Mouse (Mus musculus) heart, adult 2 months (tissue): ENCODE results near the gene Dus4l. TPM values are rescaled to one million over a fixed set of nuclear protein-coding genes. Genes with fewer than 3 reads are reported as not detected.

Experiments used
- DNase-seq, 2 experiments: peaks; one replicate each; pipeline ENCODE4 v3.0.0; 2021
- H3K27ac ChIP-seq: fragments of 200-600 bp; 2 replicates; pipeline ENCODE4 v1.8.1; 2022
- H3K27me3 ChIP-seq: fragments of 200-500 bp; 2 replicates; pipeline ENCODE4 v1.6.1; 2012; ENCODE audit warnings: mild to moderate bottlenecking, low read length, inconsistent platforms, mixed read lengths; ENCODE audit not compliant: control insufficient read depth, insufficient read depth
- H3K36me3 ChIP-seq: fragments of 200-500 bp; 2 replicates; pipeline ENCODE4 v1.6.1; 2012; ENCODE audit warnings: low read length, inconsistent platforms; ENCODE audit not compliant: control insufficient read depth, insufficient read depth
- H3K4me1 ChIP-seq: fragments of 200-500 bp; 2 replicates; pipeline ENCODE4 v1.6.1; 2011; ENCODE audit warnings: low read length; ENCODE audit not compliant: control insufficient read depth, insufficient read depth
- H3K4me3 ChIP-seq: fragments of 200-600 bp; 2 replicates; pipeline ENCODE4 v1.8.1; 2022
- H3K79me2 ChIP-seq: fragments of 200-500 bp; replicated peaks from 2 replicates; pipeline ENCODE4 v1.6.1; 2012; ENCODE audit warnings: mild to moderate bottlenecking, inconsistent platforms, low read length, moderate library complexity, mixed read lengths; ENCODE audit not compliant: control insufficient read depth, insufficient read depth
- H3K9ac ChIP-seq: fragments of 200-500 bp; 2 replicates; pipeline ENCODE4 v1.6.1; 2012; ENCODE audit warnings: low read depth, mild to moderate bottlenecking, control low read depth, inconsistent platforms, low read length, mixed read lengths
- CTCF ChIP-seq: fragments of 200-600 bp; IDR thresholded peaks from 2 replicates; pipeline ENCODE4 v1.8.1; 2022; ENCODE audit warnings: antibody characterized with exemption, mild to moderate bottlenecking, moderate library complexity
- EP300 ChIP-seq: fragments of 200-500 bp; IDR thresholded peaks from 2 replicates; pipeline ENCODE4 v1.6.1; 2011; ENCODE audit warnings: low read depth, low read length, control low read depth; ENCODE audit not compliant: insufficient read depth
- POLR2A ChIP-seq: fragments of 200-500 bp; IDR thresholded peaks from 2 replicates; pipeline ENCODE4 v1.6.1; 2011; ENCODE audit warnings: mild to moderate bottlenecking, low read depth, low read length, control low read depth; ENCODE audit not compliant: insufficient read depth
- WGBS: fragments of 180-500 bp; shearing (Covaris S2); methylation state at CpG from one replicate; pipeline ENCODE4 v1.1.7; 2018; 5-methylcytosine and 5-hydroxymethylcytosine counted together
- intact Hi-C: fragments of 180-260 bp; cut with DNase I; formaldehyde crosslinking; loops from one replicate; pipeline ENCODE4 v1.15.1; 2025
- polyA plus RNA-seq: library from polyadenylated mRNA; depleted of rRNA; stranded (reverse); fragments of >200 nt; gene quantifications from 2 replicates; pipeline ENCODE4 v1.2.3, GENCODE M21; 2012; rRNA removed
- total RNA-seq, 2 experiments: library from RNA; stranded (reverse); gene quantifications; 2 replicates each; pipeline ENCODE4 v1.2.3; 2021

Dus4l gene
- total and polyA plus RNA-seq, 3 experiments, result 3.3 to 8.8 (median 7.9) TPM

DNA sequence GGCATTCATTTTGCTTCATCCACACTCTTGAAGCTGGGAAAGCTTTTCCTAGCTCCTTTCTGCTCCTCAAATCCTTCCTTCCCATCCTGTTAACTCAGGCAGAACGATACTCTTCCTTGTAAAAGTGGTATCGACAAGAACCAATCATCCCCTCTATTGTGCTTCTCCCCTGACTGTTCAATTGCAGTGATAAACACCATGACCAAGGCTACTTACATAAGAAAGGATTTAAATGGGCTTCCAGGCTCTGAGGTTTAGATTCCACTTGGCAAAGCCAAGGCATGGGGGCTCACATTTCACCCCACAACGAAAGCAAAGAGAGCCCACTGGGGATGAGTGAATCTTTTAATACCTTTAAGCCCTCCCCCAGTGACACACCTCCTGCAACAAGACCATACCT, 46.5 kb downstream of the Dus4l start:
- WGBS, result 49% methylated on average over 3 of the region's 3 CpGs
- Histone ChIP-seq H3K36me3 (no peaks in the 10 kb centered on the region), H3K27ac (no peak overlapping the region), H3K27me3 (no peaks in the 10 kb centered on the region), H3K79me2 (no peaks in the 10 kb centered on the region), H3K4me1 (no peaks in the 10 kb centered on the region), H3K4me3 (no peak overlapping the region), H3K9ac (no peak overlapping the region)
- no peak for DNase-seq
- no peak for TF ChIP-seq EP300
- no peak for TF ChIP-seq CTCF
- TF ChIP-seq POLR2A, result no peak
- intact Hi-C loops, result no loop called here

GRCm38 (mm10) chr12:31604894-31605293, 49.7 kb downstream of the Dus4l start:
- TF ChIP-seq EP300, result no peak
- TF ChIP-seq CTCF, result no peak
- no peak for TF ChIP-seq POLR2A
- Histone ChIP-seq H3K27me3 (no peaks in the 10 kb centered on the region), H3K9ac (no peak overlapping the region), H3K36me3 (no peaks in the 10 kb centered on the region), H3K4me3 (no peak overlapping the region), H3K27ac (no peak overlapping the region), H3K4me1 (no peaks in the 10 kb centered on the region), H3K79me2 (no peaks in the 10 kb centered on the region)
- WGBS, result 87% methylated on average over 3 of the region's 3 CpGs
- DNase-seq, result no peak
- intact Hi-C loops, result no loop called here

- no peak overlapping the region for H3K9ac ChIP-seq
- WGBS, result 47% methylated on average over 6 of the region's 6 CpGs
- no peaks in the 10 kb centered on the region for H3K4me1 ChIP-seq
- intact Hi-C loops, result no loop called here
- TF ChIP-seq EP300, result no peak
- no peak for TF ChIP-seq POLR2A
- no peak for TF ChIP-seq CTCF
- no peaks in the 10 kb centered on the region for H3K79me2 ChIP-seq
- H3K27me3 ChIP-seq, result no peaks in the 10 kb centered on the region
- H3K36me3 ChIP-seq, result no peaks in the 10 kb centered on the region
- no peak overlapping the region for H3K27ac ChIP-seq
- no peak overlapping the region for H3K4me3 ChIP-seq
- DNase-seq, result no peak
Observed at GRCm38 (mm10) chr12:31603586-31603985, 51.0 kb downstream of the Dus4l start.

- TF ChIP-seq EP300 (no peak), CTCF (no peak), POLR2A (no peak)
- Histone ChIP-seq H3K4me1 (no peaks in the 10 kb centered on the region; the same call in 1 of the 2 replicates), H3K9ac (no peak overlapping the region), H3K4me3 (no peak overlapping the region), H3K27me3 (no peaks in the 10 kb centered on the region), H3K27ac (no peak overlapping the region), H3K36me3 (no peaks in the 10 kb centered on the region; the same call in 1 of the 2 replicates), H3K79me2 (no peaks in the 10 kb centered on the region)
- intact Hi-C loops, result no loop called here
- no peak for DNase-seq
- 95% methylated on average over 3 of the region's 3 CpGs for WGBS
Observed at GRCm38 (mm10) chr12:31594296-31594695, 60.3 kb downstream of the Dus4l start.

DNA sequence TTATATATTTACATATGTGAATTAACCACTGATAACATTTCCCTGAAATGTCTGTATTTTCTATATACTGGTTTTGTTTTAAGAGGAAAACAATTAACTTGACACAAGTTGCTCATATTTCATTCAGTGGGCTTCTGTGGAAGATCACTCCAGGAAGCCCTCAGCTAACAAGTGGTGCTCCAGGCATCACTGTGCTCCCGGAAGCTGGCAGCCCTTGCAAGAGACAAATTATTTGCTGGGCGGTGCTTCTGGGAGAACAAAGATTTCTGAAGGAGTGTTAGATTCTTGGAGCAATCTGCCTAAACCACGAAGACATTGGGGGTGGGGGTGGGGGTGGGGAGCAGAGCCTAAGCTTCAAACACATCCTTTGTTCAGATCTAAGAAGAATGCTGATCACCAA, 62.6 kb downstream of the Dus4l start:
- intact Hi-C loops, result no loop called here
- no peak for TF ChIP-seq POLR2A
- TF ChIP-seq EP300, result no peak
- no peak for TF ChIP-seq CTCF
- DNase-seq, result no peak
- Histone ChIP-seq H3K36me3 (no peaks in the 10 kb centered on the region; the same call in 1 of the 2 replicates), H3K27ac (no peak overlapping the region), H3K4me3 (no peak overlapping the region), H3K9ac (no peak overlapping the region), H3K27me3 (no peaks in the 10 kb centered on the region), H3K79me2 (no peaks in the 10 kb centered on the region), H3K4me1 (no peaks in the 10 kb centered on the region; the same call in 1 of the 2 replicates)
- 40% methylated on average over 3 of the region's 3 CpGs for WGBS

Other genes with a start within 250 kb of the Dus4l start
- 10 to 100 TPM; 11.1 TPM for gene Cbll1, start 155.2 kb downstream of the Dus4l start, total RNA-seq
- 4.6 and 7.0 TPM in 2 replicates for gene Cbll1, start 155.2 kb downstream of the Dus4l start, polyA plus RNA-seq
- under 1 TPM; 0.18 to 0.52 TPM for gene Slc26a4, start 94.9 kb downstream of the Dus4l start, total RNA-seq
- gene Slc26a4, start 94.9 kb downstream of the Dus4l start, polyA plus RNA-seq, result 0.12 TPM in 1 of 2 replicates, not detected in the other
- gene Bcap29, start 20.2 kb downstream of the Dus4l start, total RNA-seq, result 10 to 100 TPM; 30.9 to 34.3 TPM
- gene Bcap29, start 20.2 kb downstream of the Dus4l start, polyA plus RNA-seq, result 7.9 and 22.0 TPM in 2 replicates
- gene Cog5, start within 50 bp of the Dus4l start, total RNA-seq, result 10 to 100 TPM; 55.8 to 58.3 TPM
- 24.7 and 48.2 TPM in 2 replicates for gene Cog5, start within 50 bp of the Dus4l start, polyA plus RNA-seq
- gene Gpr22, start 59.1 kb upstream of the Dus4l start, total RNA-seq, result 10 to 100 TPM; 19.0 to 29.6 TPM
- gene Gpr22, start 59.1 kb upstream of the Dus4l start, polyA plus RNA-seq, result 12.4 and 37.9 TPM in 2 replicates